Mouse (Mus musculus) liver, embryonic 18 days (tissue): ENCODE data around the gene Mb. TPM values are rescaled to one million over a fixed set of nuclear protein-coding genes. Genes with fewer than 3 reads are reported as not detected.

Experiments used
- polyA plus RNA-seq: library from polyadenylated mRNA; depleted of rRNA; stranded (reverse); fragments of >200 nt; gene quantifications from 2 replicates; pipeline ENCODE4 v1.2.3, GENCODE M21; 2012; rRNA removed

Gene Mb
- polyA plus RNA-seq: 0.03 and 0.07 TPM in 2 replicates

DNA sequence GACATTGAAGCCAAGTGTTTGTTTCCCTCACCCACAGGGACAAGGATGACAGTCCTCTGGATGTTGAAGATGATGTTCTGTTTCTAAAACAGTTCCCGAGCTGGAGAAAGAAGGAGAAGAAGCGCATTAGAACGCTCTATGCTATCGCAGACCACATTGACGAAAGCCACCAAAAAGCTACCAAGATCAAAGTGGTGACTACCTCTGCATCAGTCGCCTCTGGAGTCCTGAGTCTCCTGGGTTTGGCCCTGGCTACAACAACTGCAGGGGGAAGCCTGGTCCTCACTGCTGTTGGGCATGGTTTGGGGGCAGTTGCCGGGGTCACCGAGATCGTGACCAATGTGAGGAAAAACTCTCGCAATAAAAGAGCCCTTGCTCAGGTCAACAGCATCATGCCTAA lies at the start of gene Mb:
Gene Mb (minus strand): TSS at position 101 of the 400 bp plus-strand sequence.

GRCm38 (mm10) chr15:77044597-77045320 lies 5.7 kb downstream of the Mb start, which contains the start of gene Apol6:
Gene Apol6 (plus strand): TSS chr15:77044729.

Other genes with a start within 250 kb of the Mb start
- 1.7 and 1.9 TPM in 2 replicates for gene Zfp251, start 179.2 kb downstream of the Mb start, polyA plus RNA-seq
- gene Zfp7, start 171.4 kb downstream of the Mb start, polyA plus RNA-seq: 3.9 and 4.3 TPM in 2 replicates
- 0.10 TPM in 1 of 2 replicates, not detected in the other for gene Gm49527, start 171.3 kb downstream of the Mb start, polyA plus RNA-seq
- gene Zfp647, start 125.2 kb downstream of the Mb start, polyA plus RNA-seq: 0.92 and 1.0 TPM in 2 replicates
- 10.9 and 11.6 TPM in 2 replicates for gene 1110038F14Rik, start 102.2 kb downstream of the Mb start, polyA plus RNA-seq
- gene Apol6, start 5.9 kb downstream of the Mb start, polyA plus RNA-seq: 0.01 and 0.06 TPM in 2 replicates